Mouse (Mus musculus): ENCODE data around the gene Gm20716. TPM values are rescaled to one million over a fixed set of nuclear protein-coding genes. Genes with fewer than 3 reads are reported as not detected.

The Gm20716 gene
- polyA plus RNA-seq, 1 experiment from 2014 or later, result 8.3 TPM

- 93% methylated on average over 8 of the region's 8 CpGs for WGBS
Measured at GRCm38 (mm10) chr2:168149241-168149640, 80.9 kb downstream of the Gm20716 start.

GRCm38 (mm10) chr2:168147722-168148432 is 82.3 kb downstream of the Gm20716 start:
- H3K9me3 ChIP-seq (replicated peaks; ENCODE audit: low read length), result no peaks in the 10 kb centered on the region
- H3K4me2 ChIP-seq (ENCODE audit: low read length), result no peak overlapping the region
- no peak for TF ChIP-seq CTCF (IDR thresholded peaks at IDR 0.05; ENCODE audit: low read depth)
- 66% methylated on average over 22 of the region's 22 CpGs for WGBS
- H3K27ac ChIP-seq, result no peak overlapping the region
- ATAC-seq (replicated peaks; ENCODE audit: low FRiP score, low read depth) (peak; percentile 52; the same call in 1 of the 2 replicates), DNase-seq (ENCODE audit: low spot score) (no peak)
- no peak overlapping the region for H3K9ac ChIP-seq (ENCODE audit: low read depth, low read length)
- no peaks in the 10 kb centered on the region for H3K36me3 ChIP-seq (ENCODE audit: insufficient read depth, low read length)
- no peak overlapping the region for H3K4me3 ChIP-seq (replicated peaks; ENCODE audit: low read depth, low read length)
- no peaks in the 10 kb centered on the region for H3K4me1 ChIP-seq (replicated peaks; ENCODE audit: insufficient read depth, low read length)
- H3K27me3 ChIP-seq (ENCODE audit: insufficient read depth, low read length), result no peaks in the 10 kb centered on the region

More at GRCm38 (mm10) chr2:168149241-168149640, 80.9 kb downstream of the Gm20716 start:
- ATAC-seq (replicated peaks; ENCODE audit: low FRiP score, low read depth), result no peak
- Histone ChIP-seq H3K9ac (ENCODE audit: low read depth, low read length) (no peak overlapping the region), H3K4me1 (replicated peaks; ENCODE audit: insufficient read depth, low read length) (no peaks in the 10 kb centered on the region), H3K36me3 (ENCODE audit: insufficient read depth, low read length) (no peaks in the 10 kb centered on the region), H3K4me3 (replicated peaks; ENCODE audit: low read depth, low read length) (no peak overlapping the region), H3K4me2 (ENCODE audit: low read length) (no peak overlapping the region), H3K9me3 (replicated peaks; ENCODE audit: low read length) (no peaks in the 10 kb centered on the region), H3K27me3 (ENCODE audit: insufficient read depth, low read length) (no peaks in the 10 kb centered on the region), H3K27ac (no peak overlapping the region)
- no peak for TF ChIP-seq CTCF (IDR thresholded peaks at IDR 0.05; ENCODE audit: low read depth)
- DNase-seq (ENCODE audit: low spot score), result no peak

GRCm38 (mm10) chr2:168145437-168145836 is 84.7 kb downstream of the Gm20716 start:
- 58% methylated on average over 2 of the region's 2 CpGs for WGBS
- ATAC-seq (replicated peaks; ENCODE audit: low FRiP score, low read depth) (no peak), DNase-seq (ENCODE audit: low spot score) (no peak)
- no peak overlapping the region for H3K4me3 ChIP-seq (replicated peaks; ENCODE audit: low read depth, low read length)
- TF ChIP-seq CTCF (IDR thresholded peaks at IDR 0.05; ENCODE audit: low read depth), result no peak
- H3K36me3 ChIP-seq (ENCODE audit: insufficient read depth, low read length), result no peaks in the 10 kb centered on the region
- no peaks in the 10 kb centered on the region for H3K9me3 ChIP-seq (replicated peaks; ENCODE audit: low read length)
- no peak overlapping the region for H3K27ac ChIP-seq
- H3K4me1 ChIP-seq (replicated peaks; ENCODE audit: insufficient read depth, low read length), result no peaks in the 10 kb centered on the region
- H3K4me2 ChIP-seq (ENCODE audit: low read length), result no peak overlapping the region
- H3K27me3 ChIP-seq (ENCODE audit: insufficient read depth, low read length), result no peaks in the 10 kb centered on the region
- H3K9ac ChIP-seq (ENCODE audit: low read depth, low read length), result 0 out of 2 replicates have a peak overlapping the region, but pooled peaks have one; percentile 13

GRCm38 (mm10) chr2:168143794-168144193 is 86.4 kb downstream of the Gm20716 start:
- WGBS, result 44% methylated on average over 5 of the region's 5 CpGs
- Histone ChIP-seq H3K9me3 (replicated peaks; ENCODE audit: low read length) (no peaks in the 10 kb centered on the region), H3K36me3 (ENCODE audit: insufficient read depth, low read length) (no peaks in the 10 kb centered on the region), H3K27me3 (ENCODE audit: insufficient read depth, low read length) (no peaks in the 10 kb centered on the region), H3K4me1 (replicated peaks; ENCODE audit: insufficient read depth, low read length) (no peaks in the 10 kb centered on the region), H3K9ac (ENCODE audit: low read depth, low read length) (no peak overlapping the region), H3K4me3 (replicated peaks; ENCODE audit: low read depth, low read length) (no peak overlapping the region), H3K4me2 (ENCODE audit: low read length) (no peak overlapping the region), H3K27ac (no peak overlapping the region)
- DNase-seq (ENCODE audit: low spot score) (no peak), ATAC-seq (replicated peaks; ENCODE audit: low FRiP score, low read depth) (no peak)
- TF ChIP-seq CTCF (IDR thresholded peaks at IDR 0.05; ENCODE audit: low read depth), result no peak

GRCm38 (mm10) chr2:168137161-168137560 is 93.0 kb downstream of the Gm20716 start:
- H3K9ac ChIP-seq (ENCODE audit: low read depth, low read length), result no peak overlapping the region
- ATAC-seq (replicated peaks; ENCODE audit: low FRiP score, low read depth) (no peak), DNase-seq (ENCODE audit: low spot score) (no peak)
- no peak overlapping the region for H3K4me2 ChIP-seq (ENCODE audit: low read length)
- H3K36me3 ChIP-seq (ENCODE audit: insufficient read depth, low read length), result no peaks in the 10 kb centered on the region
- WGBS, result 75% methylated on average over 15 of the region's 15 CpGs
- H3K27ac ChIP-seq, result no peak overlapping the region
- no peaks in the 10 kb centered on the region for H3K27me3 ChIP-seq (ENCODE audit: insufficient read depth, low read length)
- TF ChIP-seq CTCF (IDR thresholded peaks at IDR 0.05; ENCODE audit: low read depth), result no peak
- no peaks in the 10 kb centered on the region for H3K9me3 ChIP-seq (replicated peaks; ENCODE audit: low read length)
- H3K4me3 ChIP-seq (replicated peaks; ENCODE audit: low read depth, low read length), result no peak overlapping the region
- no peaks in the 10 kb centered on the region for H3K4me1 ChIP-seq (replicated peaks; ENCODE audit: insufficient read depth, low read length)

Small RNA genes lying within 50 kb of the gene (microRNA-seq; reads per million reads assigned to microRNA genes)
- gene Gm24561, result not detected

Other genes with a start within 250 kb of the Gm20716 start
- gene Ripor3, start 219.7 kb downstream of the Gm20716 start, polyA plus RNA-seq (2015; fragmentation: Nextera tagmentation; extraction: Ambion mirVana), result 2.3 and 2.8 TPM in 2 replicates
- gene Pard6b, start 149.4 kb downstream of the Gm20716 start, polyA plus RNA-seq (2015; fragmentation: Nextera tagmentation; extraction: Ambion mirVana), result 28.6 and 29.6 TPM in 2 replicates
- 6.0 and 13.1 TPM in 2 replicates for gene Adnp, start 23.3 kb downstream of the Gm20716 start, polyA plus RNA-seq (2015; fragmentation: Nextera tagmentation; extraction: Ambion mirVana)
- gene Dpm1, start 227 bp upstream of the Gm20716 start, polyA plus RNA-seq (2015; fragmentation: Nextera tagmentation; extraction: Ambion mirVana), result 154 and 169 TPM in 2 replicates
- 7.7 and 9.3 TPM in 2 replicates for gene Mocs3, start 258 bp upstream of the Gm20716 start, polyA plus RNA-seq (2015; fragmentation: Nextera tagmentation; extraction: Ambion mirVana)
- gene Kcng1, start 51.4 kb upstream of the Gm20716 start, polyA plus RNA-seq (2015; fragmentation: Nextera tagmentation; extraction: Ambion mirVana), result 0.76 and 0.83 TPM in 2 replicates

All from kidney, postnatal 0 days (tissue).